Mouse (Mus musculus) intestine, postnatal 0 days (tissue): ENCODE data around the gene Ptcd2. TPM values are rescaled to one million over a fixed set of nuclear protein-coding genes. Genes with fewer than 3 reads are reported as not detected.
"Not testable (repeated sequence)": the region's sequence is repeated elsewhere in the genome, so short reads cannot be mapped to it uniquely, and the experiment has no call there.

Experiments
- ATAC-seq: fragments of 200-750 bp; cut with Nextera tagmentation; 2 replicates; pipeline ENCODE4 v1.8.0; 2017; ENCODE audit warnings: mild to moderate bottlenecking, moderate TSS enrichment, moderate library complexity
- H3K27ac ChIP-seq: fragments of 300-500 bp; sonication (generic); 2 replicates; pipeline ENCODE4 v1.5.1; 2014; ENCODE audit warnings: mild to moderate bottlenecking, low read depth, low read length, moderate library complexity
- H3K27me3 ChIP-seq: fragments of 300-500 bp; sonication (generic); replicated peaks from 2 replicates; pipeline ENCODE4 v1.6.1; 2014; ENCODE audit warnings: low read length, mixed read lengths; ENCODE audit not compliant: control insufficient read depth, insufficient read depth
- H3K36me3 ChIP-seq: fragments of 300-500 bp; sonication (generic); 2 replicates; pipeline ENCODE4 v1.6.1; 2014; ENCODE audit warnings: mild to moderate bottlenecking, moderate library complexity; ENCODE audit not compliant: control insufficient read depth, insufficient read depth
- H3K4me1 ChIP-seq: fragments of 300-500 bp; sonication (generic); replicated peaks from 2 replicates; pipeline ENCODE4 v1.6.1; 2014; ENCODE audit warnings: antibody characterized with exemption, low read length, mixed read lengths; ENCODE audit not compliant: control insufficient read depth, insufficient read depth
- H3K4me2 ChIP-seq: fragments of 300-500 bp; sonication (generic); replicated peaks from 2 replicates; pipeline ENCODE4 v1.6.1; 2014; ENCODE audit warnings: low read depth, mild to moderate bottlenecking, moderate library complexity
- H3K4me3 ChIP-seq: fragments of 300-500 bp; sonication (generic); 2 replicates; pipeline ENCODE4 v1.5.1; 2014; ENCODE audit warnings: low read depth, low read length
- H3K9ac ChIP-seq: fragments of 300-500 bp; sonication (generic); 2 replicates; pipeline ENCODE4 v1.6.1; 2014; ENCODE audit warnings: mild to moderate bottlenecking, low read depth, low read length
- H3K9me3 ChIP-seq: fragments of 300-500 bp; sonication (generic); 2 replicates; pipeline ENCODE4 v1.6.1; 2016; ENCODE audit warnings: mixed run types; ENCODE audit not compliant: control insufficient read depth
- CTCF ChIP-seq: sonication (generic); IDR thresholded peaks from 2 replicates; pipeline ENCODE4 v1.5.1; 2016; ENCODE audit warnings: low read depth, mild to moderate bottlenecking, control low read depth, antibody characterized with exemption, moderate library complexity
- WGBS: fragments of 180-500 bp; shearing (Covaris S2); extraction: QIAGEN DNeasy Blood & Tissue Kit; methylation state at CpG from one replicate; pipeline ENCODE4 v1.1.7; 2014; 5-methylcytosine and 5-hydroxymethylcytosine counted together
- polyA plus RNA-seq: library from polyadenylated mRNA; unstranded; fragments of >200 nt; fragmentation: Nextera tagmentation; extraction: Ambion mirVana; gene quantifications from 2 replicates; pipeline ENCODE4 v1.2.1, GENCODE M21; 2015

Ptcd2 gene
- polyA plus RNA-seq, 1 experiment from 2014 or later, result 28.5 TPM

DNA sequence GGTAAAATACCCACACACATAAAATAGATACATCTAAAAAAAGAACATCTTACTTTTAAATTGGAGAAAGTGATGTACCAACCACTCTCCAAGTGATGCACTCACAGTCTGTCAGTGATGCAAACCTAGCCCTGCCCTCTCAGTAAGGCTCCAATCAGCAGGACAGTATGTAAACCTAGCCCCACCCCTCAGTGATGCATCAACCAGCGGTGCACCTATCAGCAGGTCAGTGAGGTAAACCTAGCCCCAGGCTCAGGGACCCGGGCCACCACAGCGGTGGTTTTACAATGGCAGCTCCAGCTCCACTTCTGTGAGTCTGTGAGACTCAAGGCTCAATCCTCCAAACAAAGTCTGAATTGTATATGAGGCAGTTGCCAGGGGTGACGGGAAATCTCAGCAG lies 13.2 kb downstream of the Ptcd2 start:
- Histone ChIP-seq H3K9ac (no peak overlapping the region), H3K36me3 (peaks cover 86% of the 10 kb centered on the region)
- WGBS, result 68% methylated on average over 4 of the region's 4 CpGs

DNA sequence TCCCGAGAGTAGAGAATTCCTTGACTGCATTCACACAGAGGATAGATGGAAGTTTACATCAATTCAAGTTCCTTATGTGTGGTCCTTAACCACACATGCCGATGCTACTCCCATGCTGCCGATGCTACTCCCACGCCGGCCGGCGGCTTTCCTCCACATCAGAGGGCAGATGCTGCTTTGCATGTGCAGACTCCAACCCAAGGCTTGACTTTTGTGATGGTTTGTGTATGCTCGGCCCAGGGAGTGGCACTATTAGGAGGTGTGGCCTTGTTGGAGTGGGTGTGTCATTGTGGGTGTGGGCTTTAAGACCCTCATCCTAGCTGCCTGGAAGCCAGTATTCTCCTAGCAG lies 20.2 kb downstream of the Ptcd2 start:
- H3K27me3 ChIP-seq, H3K4me3 ChIP-seq, H3K9me3 ChIP-seq, ATAC-seq, H3K9ac ChIP-seq, H3K4me1 ChIP-seq, H3K4me2 ChIP-seq, H3K27ac ChIP-seq: not testable (repeated sequence)
- WGBS, result 77% methylated on average over 8 of the region's 8 CpGs
- H3K36me3 ChIP-seq, result peaks cover 83% of the 10 kb centered on the region

More for the DNA sequence above, 13.2 kb downstream of the Ptcd2 start:
- no peak for TF ChIP-seq CTCF
- Histone ChIP-seq H3K4me1 (no peaks in the 10 kb centered on the region), H3K27me3 (no peaks in the 10 kb centered on the region), H3K4me2 (no peak overlapping the region), H3K27ac (no peak overlapping the region), H3K9me3 (no peaks in the 10 kb centered on the region), H3K4me3 (no peak overlapping the region)
- ATAC-seq, result no peak

DNA sequence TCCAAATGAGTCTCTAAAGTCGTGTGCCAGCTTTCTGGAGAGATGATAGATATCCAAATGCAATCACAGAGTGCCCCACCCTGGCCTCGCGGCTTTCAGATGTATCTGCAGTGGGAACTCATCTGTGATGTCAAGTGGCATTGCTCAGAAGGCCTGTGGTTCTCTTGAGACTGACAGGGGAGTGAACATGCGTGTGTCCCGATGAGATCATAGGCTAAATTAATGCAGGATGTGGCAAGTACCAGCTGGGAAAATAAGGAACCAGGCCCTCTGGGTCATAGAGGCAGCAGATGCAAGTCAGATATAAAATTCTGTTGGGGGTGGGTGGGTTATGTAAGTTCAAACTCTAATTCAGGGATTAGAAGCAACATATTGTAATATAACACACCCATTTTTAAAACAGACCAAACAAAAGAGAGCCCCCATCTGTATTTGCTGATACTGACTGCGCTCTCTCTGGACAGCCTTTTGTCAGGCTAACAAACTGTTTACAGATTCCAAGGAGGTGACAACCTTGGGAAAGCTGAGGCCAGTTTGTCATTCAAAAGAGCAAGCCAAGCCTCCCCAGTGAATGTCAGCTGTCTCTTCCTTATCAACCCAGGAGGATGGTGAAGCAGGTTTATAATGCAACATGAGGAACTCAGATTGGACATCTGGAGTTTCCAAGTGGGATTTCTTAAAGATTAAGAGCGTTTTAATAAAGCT lies 20.7 kb downstream of the Ptcd2 start:
- H3K4me3 ChIP-seq, result no peak overlapping the region
- no peaks in the 10 kb centered on the region for H3K27me3 ChIP-seq
- peaks cover 81% of the 10 kb centered on the region for H3K36me3 ChIP-seq
- no peak overlapping the region for H3K27ac ChIP-seq
- no peaks in the 10 kb centered on the region for H3K9me3 ChIP-seq
- TF ChIP-seq CTCF, result no peak
- no peak for ATAC-seq
- H3K4me2 ChIP-seq, result no peak overlapping the region
- H3K4me1 ChIP-seq, result no peaks in the 10 kb centered on the region
- WGBS, result 75% methylated on average over 7 of the region's 7 CpGs
- no peak overlapping the region for H3K9ac ChIP-seq

GRCm38 (mm10) chr13:99322915-99323314 lies 21.6 kb downstream of the Ptcd2 start:
- H3K9ac ChIP-seq, H3K9me3 ChIP-seq, H3K27me3 ChIP-seq, H3K4me3 ChIP-seq, H3K4me1 ChIP-seq, H3K27ac ChIP-seq, H3K4me2 ChIP-seq, ATAC-seq: not testable (repeated sequence)
- 87% methylated on average over 11 of the region's 13 CpGs for WGBS
- H3K36me3 ChIP-seq, result peaks cover 74% of the 10 kb centered on the region

- H3K4me2 ChIP-seq, result no peak overlapping the region
- H3K4me3 ChIP-seq, result no peak overlapping the region
- no peak overlapping the region for H3K27ac ChIP-seq
- ATAC-seq, result no peak
- peaks cover 50% of the 10 kb centered on the region for H3K36me3 ChIP-seq
- 62% methylated on average over 7 of the region's 7 CpGs for WGBS
- no peaks in the 10 kb centered on the region for H3K9me3 ChIP-seq
- TF ChIP-seq CTCF, result no peak
- H3K4me1 ChIP-seq, result no peaks in the 10 kb centered on the region
- H3K9ac ChIP-seq, result no peak overlapping the region
- H3K27me3 ChIP-seq, result no peaks in the 10 kb centered on the region
These were observed 24.1 kb downstream of the Ptcd2 start for GRCm38 (mm10) chr13:99320453-99320852.

GRCm38 (mm10) chr13:99317058-99317457 lies 27.4 kb downstream of the Ptcd2 start:
- Histone ChIP-seq H3K36me3 (peaks cover 28% of the 10 kb centered on the region), H3K27ac (no peak overlapping the region), H3K4me2 (no peak overlapping the region), H3K9me3 (no peaks in the 10 kb centered on the region), H3K27me3 (no peaks in the 10 kb centered on the region), H3K4me3 (no peak overlapping the region), H3K9ac (no peak overlapping the region), H3K4me1 (no peaks in the 10 kb centered on the region)
- peak; percentile 75 for TF ChIP-seq CTCF
- ATAC-seq, result no peak
- 59% methylated on average over 4 of the region's 4 CpGs for WGBS

DNA sequence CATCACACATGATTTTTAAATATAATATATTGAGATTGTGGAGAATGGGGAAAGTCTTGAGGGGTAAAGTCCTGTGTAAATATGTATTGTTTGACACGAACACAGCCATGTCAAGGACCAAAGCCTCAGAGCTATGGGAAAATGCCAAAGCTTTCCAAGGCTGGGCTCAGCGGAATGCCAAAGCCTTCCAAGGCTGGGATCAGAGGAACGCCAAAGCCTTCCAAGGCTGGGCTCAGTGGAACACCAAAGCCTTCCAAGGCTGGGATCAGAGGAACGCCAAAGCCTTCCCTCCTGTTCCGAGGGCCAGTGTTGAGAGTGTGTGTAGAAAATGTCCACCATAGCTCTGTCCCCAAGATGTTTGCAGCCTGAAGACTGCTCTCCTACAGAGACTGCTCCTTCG lies 28.1 kb downstream of the Ptcd2 start:
- Histone ChIP-seq H3K4me2 (no peak overlapping the region), H3K9me3 (no peaks in the 10 kb centered on the region), H3K36me3 (peaks cover 24% of the 10 kb centered on the region), H3K9ac (no peak overlapping the region), H3K27ac (no peak overlapping the region), H3K4me3 (no peak overlapping the region), H3K4me1 (no peaks in the 10 kb centered on the region), H3K27me3 (no peaks in the 10 kb centered on the region)
- no peak for ATAC-seq
- 86% methylated on average over 6 of the region's 6 CpGs for WGBS
- no peak for TF ChIP-seq CTCF
